Mouse (Mus musculus): ENCODE results near the gene Adamts13.

Gene Adamts13

GRCm38 (mm10) chr2:26967262-26967661, 6.0 kb upstream of the Adamts13 start:
- in situ Hi-C loops (cut with MboI, MseI): no loop called here

- in situ Hi-C loops (cut with MboI, MseI): loop anchor here (10.0 kb wide), 1 partner anchor 1271 kb away; no protein-coding TSS in a partner anchor
These were observed 744 bp downstream of the Adamts13 start for GRCm38 (mm10) chr2:26973960-26974359.

- in situ Hi-C loops (cut with MboI, MseI): no loop called here
These were observed 7.1 kb downstream of the Adamts13 start for GRCm38 (mm10) chr2:26980361-26980760.

GRCm38 (mm10) chr2:26984179-26984578, 11.0 kb downstream of the Adamts13 start:
- in situ Hi-C loops (cut with MboI, MseI): no loop called here

- in situ Hi-C loops (cut with MboI, MseI): loop anchor here (5.0 kb wide), 1 partner anchor 53 kb away; no protein-coding TSS in a partner anchor
These were observed 11.4 kb downstream of the Adamts13 start for GRCm38 (mm10) chr2:26984640-26985039.

- in situ Hi-C loops (cut with MboI, MseI): no loop called here
These were observed 20.7 kb downstream of the Adamts13 start for GRCm38 (mm10) chr2:26993936-26994335.

GRCm38 (mm10) chr2:26997498-26997897, 24.3 kb downstream of the Adamts13 start:
- in situ Hi-C loops (cut with MboI, MseI): no loop called here

- in situ Hi-C loops (cut with MboI, MseI): no loop called here
These were observed 24.8 kb downstream of the Adamts13 start for GRCm38 (mm10) chr2:26997993-26998392.

GRCm38 (mm10) chr2:27006255-27006654, 33.0 kb downstream of the Adamts13 start:
- in situ Hi-C loops (cut with MboI, MseI): loop anchor here (5.0 kb wide), 1 partner anchor 44 kb away; the partner anchor contains the start of gene Rexo4

- in situ Hi-C loops (cut with MboI, MseI): loop anchor here (5.0 kb wide), 1 partner anchor 45 kb away; the partner anchor contains the start of gene Rexo4
These were observed 34.5 kb downstream of the Adamts13 start for GRCm38 (mm10) chr2:27007701-27008100.

- in situ Hi-C loops (cut with MboI, MseI): loop anchor here (5.0 kb wide), 1 partner anchor 47 kb away; the partner anchor contains the start of gene Rexo4
These were observed 36.6 kb downstream of the Adamts13 start, which contains the start of gene Cacfd1 for GRCm38 (mm10) chr2:27009714-27010244. TSS of gene Cacfd1 (plus strand) at chr2:27009926.

- in situ Hi-C loops (cut with MboI, MseI): no loop called here
These were observed 44.6 kb downstream of the Adamts13 start for GRCm38 (mm10) chr2:27017802-27018201.

GRCm38 (mm10) chr2:27019530-27019929, 46.3 kb downstream of the Adamts13 start:
- in situ Hi-C loops (cut with MboI, MseI): no loop called here

- in situ Hi-C loops (cut with MboI, MseI): no loop called here
These were observed 47.9 kb downstream of the Adamts13 start for GRCm38 (mm10) chr2:27021103-27021502.

- in situ Hi-C loops (cut with MboI, MseI): no loop called here
These were observed 49.4 kb downstream of the Adamts13 start for GRCm38 (mm10) chr2:27022612-27023011.

- in situ Hi-C loops (cut with MboI, MseI): no loop called here
These were observed 50.9 kb downstream of the Adamts13 start for GRCm38 (mm10) chr2:27024136-27024535.

GRCm38 (mm10) chr2:27025545-27025944, 52.3 kb downstream of the Adamts13 start:
- in situ Hi-C loops (cut with MboI, MseI): no loop called here

GRCm38 (mm10) chr2:27026332-27026731, 53.1 kb downstream of the Adamts13 start:
- in situ Hi-C loops (cut with MboI, MseI): no loop called here

GRCm38 (mm10) chr2:27026857-27027617, 53.8 kb downstream of the Adamts13 start:
- in situ Hi-C loops (cut with MboI, MseI): no loop called here

GRCm38 (mm10) chr2:27027618-27028436, 54.6 kb downstream of the Adamts13 start, which contains the start of gene Slc2a6:
TSS of gene Slc2a6 (minus strand) at chr2:27027998.
- in situ Hi-C loops (cut with MboI, MseI): no loop called here

GRCm38 (mm10) chr2:27028437-27029015, 55.3 kb downstream of the Adamts13 start:
- in situ Hi-C loops (cut with MboI, MseI): no loop called here

All from T-helper 2 cell (primary cell).